Mouse (Mus musculus) ES-E14 (cell line): ENCODE data around the gene Tmem223.

Experiments used
- HCFC1 ChIP-seq: IDR thresholded peaks from 2 replicates; pipeline ENCODE4 v1.6.1; 2012; ENCODE audit warnings: low read length, inconsistent platforms, borderline replicate concordance; ENCODE audit not compliant: insufficient read depth
- MAFK ChIP-seq: IDR thresholded peaks from 2 replicates; pipeline ENCODE4 v1.6.1; 2014; ENCODE audit warnings: mild to moderate bottlenecking, low read depth, low read length, inconsistent platforms; ENCODE audit not compliant: insufficient read depth
- ZC3H11A ChIP-seq: IDR thresholded peaks from 2 replicates; pipeline ENCODE4 v1.6.1; 2012; ENCODE audit warnings: low read depth, mild to moderate bottlenecking, inconsistent platforms, low read length, borderline replicate concordance

GRCm38 (mm10) chr19:8745382-8745781 is 25.4 kb upstream of the Tmem223 start:
- no peak for TF ChIP-seq MAFK
- no peak for TF ChIP-seq ZC3H11A
- TF ChIP-seq HCFC1, result no peak
